Mouse (Mus musculus) limb, embryonic 14.5 days (tissue): ENCODE results near the gene Tspan14. TPM values are rescaled to one million over a fixed set of nuclear protein-coding genes. Genes with fewer than 3 reads are reported as not detected.

Experiments
- ATAC-seq: fragments of 200-750 bp; cut with Nextera tagmentation; 2 replicates; pipeline ENCODE4 v1.8.0; 2017; ENCODE audit warnings: low read depth, moderate number of reproducible peaks, moderate TSS enrichment; ENCODE audit not compliant: low FRiP score
- DNase-seq: peaks from one replicate; pipeline ENCODE4 v3.0.0-alpha.2; 2015; ENCODE audit warnings: low spot score
- H3K27ac ChIP-seq: fragments of 300-500 bp; sonication (generic); replicated peaks from 2 replicates; pipeline ENCODE4 v1.5.1; 2014; ENCODE audit warnings: low read depth, mild to moderate bottlenecking, low read length, moderate library complexity, mixed read lengths
- H3K27me3 ChIP-seq: fragments of 300-500 bp; sonication (generic); 2 replicates; pipeline ENCODE4 v1.6.1; 2014; ENCODE audit warnings: low read length, mixed read lengths; ENCODE audit not compliant: control insufficient read depth, insufficient read depth
- H3K36me3 ChIP-seq: fragments of 300-500 bp; sonication (generic); 2 replicates; pipeline ENCODE4 v1.6.1; 2014; ENCODE audit warnings: mild to moderate bottlenecking, low read length, moderate library complexity, mixed read lengths; ENCODE audit not compliant: control insufficient read depth, insufficient read depth
- H3K4me1 ChIP-seq: fragments of 300-500 bp; sonication (generic); 2 replicates; pipeline ENCODE4 v1.6.1; 2014; ENCODE audit warnings: antibody characterized with exemption, low read length, mixed read lengths; ENCODE audit not compliant: control insufficient read depth, insufficient read depth
- H3K4me2 ChIP-seq: fragments of 300-500 bp; sonication (generic); replicated peaks from 2 replicates; pipeline ENCODE4 v1.6.1; 2014; ENCODE audit warnings: low read depth, mild to moderate bottlenecking, low read length, moderate library complexity; ENCODE audit not compliant: severe bottlenecking
- H3K4me3 ChIP-seq: fragments of 300-500 bp; sonication (generic); replicated peaks from 2 replicates; pipeline ENCODE4 v1.5.1; 2014; ENCODE audit warnings: low read length
- H3K9ac ChIP-seq: fragments of 300-500 bp; sonication (generic); 2 replicates; pipeline ENCODE4 v1.6.1; 2014; ENCODE audit warnings: mild to moderate bottlenecking, low read depth, low read length, moderate library complexity; ENCODE audit not compliant: severe bottlenecking
- H3K9me3 ChIP-seq: fragments of 300-500 bp; sonication (generic); 2 replicates; pipeline ENCODE4 v1.6.1; 2016; ENCODE audit warnings: low read length; ENCODE audit not compliant: control insufficient read depth
- POLR2A ChIP-seq: fragments of 200-500 bp; IDR thresholded peaks from 2 replicates; pipeline ENCODE4 v1.8.0; 2012; ENCODE audit warnings: inconsistent platforms, mild to moderate bottlenecking, moderate library complexity, borderline replicate concordance; ENCODE audit not compliant: insufficient read depth, insufficient read length; ENCODE audit errors: extremely low read depth
- WGBS: fragments of 180-500 bp; shearing (Covaris S2); extraction: QIAGEN DNeasy Blood & Tissue Kit; methylation state at CpG from one replicate; pipeline ENCODE4 v1.1.7; 2014; 5-methylcytosine and 5-hydroxymethylcytosine counted together
- polyA plus RNA-seq, 2 experiments: library from polyadenylated mRNA; depleted of rRNA in 1 of 2; stranded (reverse) in 1 of 2; unstranded in 1 of 2; fragments of >200 nt; fragmentation: Nextera tagmentation in 1 of 2; extraction: Ambion mirVana in 1 of 2; gene quantifications; 2 replicates each; pipeline versions ENCODE4 v1.2.1 to v1.2.3; 2012 to 2014

Gene Tspan14
- polyA plus RNA-seq, 2 experiments, result 75.2 to 75.5 TPM

GRCm38 (mm10) chr14:40897916-40898315 is 68.7 kb downstream of the Tspan14 start:
- DNase-seq (no peak), ATAC-seq (no peak)
- no peak overlapping the region for H3K4me3 ChIP-seq
- TF ChIP-seq POLR2A, result no peak
- no peak overlapping the region for H3K9ac ChIP-seq
- no peaks in the 10 kb centered on the region for H3K9me3 ChIP-seq
- H3K36me3 ChIP-seq, result no peaks in the 10 kb centered on the region
- no peaks in the 10 kb centered on the region for H3K27me3 ChIP-seq
- no peak overlapping the region for H3K27ac ChIP-seq
- no peak overlapping the region for H3K4me2 ChIP-seq
- peaks cover 13% of the 10 kb centered on the region for H3K4me1 ChIP-seq
- WGBS, result 80% methylated on average over 3 of the region's 3 CpGs

DNA sequence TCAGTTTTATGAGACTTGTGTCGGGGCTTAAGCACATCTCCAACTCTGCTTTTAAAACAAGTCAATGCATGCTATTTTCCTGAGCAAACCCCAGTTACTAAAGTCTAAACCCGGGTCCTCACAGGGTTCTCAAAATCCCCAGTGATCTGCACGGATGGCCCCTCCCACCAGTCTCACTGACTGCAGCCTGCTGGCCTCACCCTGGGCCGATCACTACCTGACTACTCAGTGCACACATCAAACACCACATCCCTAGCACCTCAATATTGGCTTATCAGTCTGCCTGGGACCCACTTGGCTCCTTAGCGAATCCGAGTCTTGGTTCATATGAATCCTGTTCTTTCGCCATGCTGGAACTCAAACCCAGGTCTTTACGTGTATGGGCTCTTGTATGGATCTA is 70.9 kb downstream of the Tspan14 start:
- 63% methylated on average over 8 of the region's 8 CpGs for WGBS
- DNase-seq (no peak), ATAC-seq (no peak)
- Histone ChIP-seq H3K4me1 (peaks cover 13% of the 10 kb centered on the region), H3K27ac (no peak overlapping the region), H3K9ac (no peak overlapping the region), H3K4me3 (no peak overlapping the region), H3K36me3 (no peaks in the 10 kb centered on the region), H3K27me3 (no peaks in the 10 kb centered on the region), H3K9me3 (no peaks in the 10 kb centered on the region), H3K4me2 (no peak overlapping the region)
- no peak for TF ChIP-seq POLR2A

DNA sequence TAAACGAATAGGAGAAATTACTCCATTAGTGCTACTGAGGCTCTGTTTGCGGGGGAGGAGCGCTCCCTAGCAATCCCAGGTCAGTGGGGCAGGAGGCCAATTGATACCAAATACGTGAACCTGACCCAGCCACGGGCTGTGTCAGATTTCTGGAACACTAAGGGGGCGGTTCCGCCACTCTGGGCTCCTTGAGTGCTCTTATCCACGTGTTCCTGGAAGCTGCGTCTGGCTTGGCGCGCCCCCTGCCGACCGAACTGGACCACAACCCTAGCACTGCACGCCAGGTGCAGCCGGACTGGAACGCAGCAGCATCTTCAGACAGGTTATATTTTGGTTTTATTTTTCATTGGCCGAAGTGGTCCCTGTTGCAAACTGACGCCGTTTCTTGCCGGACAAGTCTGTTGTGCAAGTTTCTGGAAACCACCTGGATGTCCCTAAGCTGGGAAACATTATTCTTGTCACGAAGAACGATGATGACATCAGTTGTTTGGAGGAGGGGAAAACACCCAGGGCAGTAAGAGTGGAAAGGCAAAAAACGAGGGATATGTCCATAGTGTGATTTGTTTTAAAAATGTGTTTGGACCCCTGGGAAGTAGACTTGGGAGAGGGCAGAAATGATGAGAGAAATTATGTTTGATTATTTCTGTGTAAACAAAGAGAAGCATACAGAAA is 71.9 kb downstream of the Tspan14 start:
- H3K4me1 ChIP-seq, result peaks cover 13% of the 10 kb centered on the region
- peak; percentile 65 for DNase-seq
- no peak overlapping the region for H3K27ac ChIP-seq
- H3K4me2 ChIP-seq, result peak overlapping the region; percentile 49
- H3K9me3 ChIP-seq, result no peaks in the 10 kb centered on the region
- no peaks in the 10 kb centered on the region for H3K27me3 ChIP-seq
- peak overlapping the region; percentile 18 for H3K4me3 ChIP-seq
- 11% methylated on average over 23 of the region's 23 CpGs for WGBS
- peak; percentile 85 for ATAC-seq
- TF ChIP-seq POLR2A, result no peak
- no peaks in the 10 kb centered on the region for H3K36me3 ChIP-seq
- H3K9ac ChIP-seq, result no peak overlapping the region

DNA sequence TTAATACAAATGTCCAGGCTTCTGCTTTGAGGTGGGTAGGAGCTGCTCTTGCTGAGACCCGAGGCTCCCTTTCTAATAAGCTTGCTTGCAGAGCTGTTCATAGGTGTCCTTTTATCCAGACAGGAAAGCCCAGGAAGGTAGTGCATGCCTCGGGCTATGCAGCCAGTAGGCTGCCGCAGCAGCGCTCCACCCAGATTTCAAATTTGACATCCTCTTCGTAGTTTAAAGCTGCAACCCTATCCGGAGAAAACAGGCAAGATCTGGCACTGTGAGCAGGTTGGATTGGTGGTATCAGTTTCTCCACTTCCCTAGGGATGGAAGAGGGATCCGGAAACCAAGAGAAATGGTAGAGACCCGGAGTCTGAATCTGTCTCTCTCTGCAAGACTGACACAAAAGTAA is 72.7 kb downstream of the Tspan14 start:
- no peaks in the 10 kb centered on the region for H3K27me3 ChIP-seq
- H3K9me3 ChIP-seq, result no peaks in the 10 kb centered on the region
- peak overlapping the region; percentile 49 for H3K4me2 ChIP-seq
- H3K9ac ChIP-seq, result no peak overlapping the region
- 48% methylated on average over 8 of the region's 8 CpGs for WGBS
- TF ChIP-seq POLR2A, result no peak
- peaks cover 13% of the 10 kb centered on the region for H3K4me1 ChIP-seq
- DNase-seq (no peak), ATAC-seq (no peak)
- H3K36me3 ChIP-seq, result no peaks in the 10 kb centered on the region
- H3K27ac ChIP-seq, result no peak overlapping the region
- no peak overlapping the region for H3K4me3 ChIP-seq

GRCm38 (mm10) chr14:40893196-40893595 is 73.4 kb downstream of the Tspan14 start, which contains the start of gene Sh2d4b:
Sh2d4b (minus strand) TSS chr14:40893266.
- ATAC-seq, result no peak
- H3K27ac ChIP-seq, result no peak within 1 kb of the TSS

More at GRCm38 (mm10) chr14:40893196-40893595, 73.4 kb downstream of the Tspan14 start, which contains the start of gene Sh2d4b:
- Histone ChIP-seq H3K27me3 (no peaks in the 10 kb centered on the region), H3K9ac (no peak within 1 kb of the TSS), H3K36me3 (no peaks in the 10 kb centered on the region), H3K4me2 (peak within 1 kb of the TSS; percentile 49), H3K4me3 (no peak within 1 kb of the TSS), H3K9me3 (no peaks in the 10 kb centered on the region), H3K4me1 (peaks cover 13% of the 10 kb centered on the region)
- no peak for DNase-seq
- TF ChIP-seq POLR2A, result no peak
- WGBS, result 66% methylated on average over 3 of the region's 3 CpGs
